ENCODE assay signal across 17 mouse cellular contexts in genomic region chr11:87263946-87264345, GRCm38 (mm10).
DNase-seq lines count a peak whose midpoint lies in the region; ATAC-seq lines count a peak whose summit lies in the region.
"Had no signal": no experiment of that assay in that cellular context is flagged by ENCODE, and none has a peak within 500 bp of the region (broad histone marks: within the 10 kb centered on the region; RNA-seq: fewer than 3 reads in every experiment).

No protein-coding gene starts in this region.

- H3K27ac ChIP-seq in limb, embryonic 11.5 days (replicated peaks; ENCODE audit: low read depth, low read length): no peak overlapping the region
- H3K27ac ChIP-seq in limb, embryonic 10.5 days: no peak overlapping the region
- no peak overlapping the region for H3K27ac ChIP-seq in hindbrain, embryonic 14.5 days
- no peak overlapping the region for H3K27ac ChIP-seq in neural tube, embryonic 14.5 days (ENCODE audit: low read depth, low read length)
- H3K27ac ChIP-seq in heart, embryonic 10.5 days: no peak overlapping the region
- H3K27ac ChIP-seq: embryonic facial prominence, embryonic 12.5 days; forebrain, embryonic 15.5 days; heart, embryonic 13.5 days; liver, embryonic 13.5 days had no signal

- WGBS in limb, embryonic 11.5 days: 17% methylated on average over 7 of the region's 7 CpGs
- WGBS in limb, embryonic 10.5 days: 21% methylated on average over 7 of the region's 7 CpGs
- WGBS in hindbrain, embryonic 14.5 days: 22% methylated on average over 7 of the region's 7 CpGs
- WGBS in neural tube, embryonic 14.5 days: 20% methylated on average over 7 of the region's 7 CpGs
- 28% methylated on average over 7 of the region's 7 CpGs for WGBS in heart, embryonic 10.5 days

- DNase-seq in limb, embryonic 11.5 days (ENCODE audit: low spot score): peak; percentile 30
- no peak for DNase-seq in limb, embryonic 10.5 days (ENCODE audit: low spot score)
- DNase-seq in embryo, embryonic 9.5 days (ENCODE audit: extremely low spot score): peak; percentile 20
- no peak for DNase-seq in hindbrain, embryonic 14.5 days (ENCODE audit: low spot score)
- DNase-seq in frontal cortex, postnatal 25 days (ENCODE audit: low spot score in 2 of 2): no peak
- DNase-seq in cerebellum, adult 8-10 months: no peak
- DNase-seq in heart, embryonic 10.5 days (ENCODE audit: low spot score): no peak
- DNase-seq: cerebellum, adult 11 months; kidney, adult 9 months; liver, embryonic 13.5 days; lung, postnatal 10 days; thymus, postnatal 4 days had no signal

- no peaks in the 10 kb centered on the region for H3K9me3 ChIP-seq in limb, embryonic 11.5 days (ENCODE audit: control insufficient read depth, low read length)
- no peaks in the 10 kb centered on the region for H3K9me3 ChIP-seq in limb, embryonic 10.5 days (replicated peaks)
- H3K9me3 ChIP-seq in hindbrain, embryonic 14.5 days (ENCODE audit: control insufficient read depth, low read length): no peaks in the 10 kb centered on the region
- no peaks in the 10 kb centered on the region for H3K9me3 ChIP-seq in neural tube, embryonic 14.5 days (ENCODE audit: control insufficient read depth, low read length)
- no peaks in the 10 kb centered on the region for H3K9me3 ChIP-seq in heart, embryonic 10.5 days
- H3K9me3 ChIP-seq: embryonic facial prominence, embryonic 12.5 days; forebrain, embryonic 15.5 days; heart, embryonic 13.5 days; liver, embryonic 13.5 days had no signal

- H3K36me3 ChIP-seq in limb, embryonic 11.5 days (ENCODE audit: control insufficient read depth, insufficient read depth, low read length): no peaks in the 10 kb centered on the region
- no peaks in the 10 kb centered on the region for H3K36me3 ChIP-seq in limb, embryonic 10.5 days
- no peaks in the 10 kb centered on the region for H3K36me3 ChIP-seq in hindbrain, embryonic 14.5 days (replicated peaks; ENCODE audit: control insufficient read depth, insufficient read depth)
- no peaks in the 10 kb centered on the region for H3K36me3 ChIP-seq in neural tube, embryonic 14.5 days (ENCODE audit: control insufficient read depth, insufficient read depth, low read length)
- no peaks in the 10 kb centered on the region for H3K36me3 ChIP-seq in heart, embryonic 10.5 days
- H3K36me3 ChIP-seq: embryonic facial prominence, embryonic 12.5 days; forebrain, embryonic 15.5 days; heart, embryonic 13.5 days; liver, embryonic 13.5 days had no signal

- no peak overlapping the region for H3K4me3 ChIP-seq in limb, embryonic 11.5 days (ENCODE audit: low read depth, low read length)
- no peak overlapping the region for H3K4me3 ChIP-seq in limb, embryonic 10.5 days
- H3K4me3 ChIP-seq in hindbrain, embryonic 14.5 days (replicated peaks; ENCODE audit: low read length): no peak overlapping the region
- H3K4me3 ChIP-seq in neural tube, embryonic 14.5 days (ENCODE audit: low read depth, low read length): no peak overlapping the region
- H3K4me3 ChIP-seq in heart, embryonic 10.5 days: no peak overlapping the region
- H3K4me3 ChIP-seq: embryonic facial prominence, embryonic 12.5 days; forebrain, embryonic 15.5 days; heart, embryonic 13.5 days; liver, embryonic 13.5 days had no signal

- H3K4me2 ChIP-seq in limb, embryonic 11.5 days (ENCODE audit: low read depth, severe bottlenecking): no peak overlapping the region
- no peak overlapping the region for H3K4me2 ChIP-seq in hindbrain, embryonic 14.5 days (replicated peaks)
- H3K4me2 ChIP-seq in neural tube, embryonic 14.5 days (ENCODE audit: low read depth, low read length): peak overlapping the region; percentile 8; the same call in 1 of the 2 replicates
- H3K4me2 ChIP-seq: embryonic facial prominence, embryonic 12.5 days; forebrain, embryonic 15.5 days; liver, embryonic 13.5 days had no signal

- H3K4me1 ChIP-seq in limb, embryonic 11.5 days (ENCODE audit: control insufficient read depth, insufficient read depth, low read length): 0 out of 2 replicates have a peak, but pooled peaks cover 5% of the 10 kb centered on the region
- H3K4me1 ChIP-seq in limb, embryonic 10.5 days: peaks cover 10% of the 10 kb centered on the region
- peaks cover 10% of the 10 kb centered on the region for H3K4me1 ChIP-seq in hindbrain, embryonic 14.5 days (replicated peaks; ENCODE audit: control insufficient read depth, insufficient read depth, low read length)
- peaks cover 8% of the 10 kb centered on the region; the same call in 1 of the 2 replicates for H3K4me1 ChIP-seq in neural tube, embryonic 14.5 days (ENCODE audit: control insufficient read depth, insufficient read depth, low read length)
- peaks cover 21% of the 10 kb centered on the region for H3K4me1 ChIP-seq in heart, embryonic 10.5 days

- H3K9ac ChIP-seq in limb, embryonic 11.5 days (ENCODE audit: low read length): no peak overlapping the region
- H3K9ac ChIP-seq in hindbrain, embryonic 14.5 days: 0 out of 2 replicates have a peak overlapping the region, but pooled peaks have one; percentile 19
- H3K9ac ChIP-seq in neural tube, embryonic 14.5 days (replicated peaks; ENCODE audit: low read depth, low read length): no peak overlapping the region
- H3K9ac ChIP-seq: embryonic facial prominence, embryonic 12.5 days; forebrain, embryonic 15.5 days; heart, embryonic 13.5 days; liver, embryonic 13.5 days had no signal

- ATAC-seq in limb, embryonic 11.5 days (ENCODE audit: insufficient number of reproducible peaks, low FRiP score, low TSS enrichment, low read depth): no peak
- ATAC-seq in hindbrain, embryonic 14.5 days (ENCODE audit: low FRiP score): no peak
- no peak for ATAC-seq in neural tube, embryonic 14.5 days (ENCODE audit: low read depth)
- ATAC-seq: CD4-positive, CD25-positive, alpha-beta regulatory T cell, adult 4 months; forebrain, embryonic 15.5 days had no signal

- H3K27me3 ChIP-seq in limb, embryonic 11.5 days (ENCODE audit: control insufficient read depth, insufficient read depth, low read length): no peaks in the 10 kb centered on the region
- no peaks in the 10 kb centered on the region for H3K27me3 ChIP-seq in limb, embryonic 10.5 days (ENCODE audit: low read depth, poor library complexity, severe bottlenecking)
- no peaks in the 10 kb centered on the region for H3K27me3 ChIP-seq in hindbrain, embryonic 14.5 days (ENCODE audit: control insufficient read depth, insufficient read depth, low read length)
- H3K27me3 ChIP-seq in neural tube, embryonic 14.5 days (ENCODE audit: control insufficient read depth, insufficient read depth, low read length): no peaks in the 10 kb centered on the region
- H3K27me3 ChIP-seq in heart, embryonic 10.5 days (ENCODE audit: insufficient read depth, poor library complexity, severe bottlenecking): no peaks in the 10 kb centered on the region
- H3K27me3 ChIP-seq: forebrain, embryonic 15.5 days; heart, embryonic 13.5 days; liver, embryonic 13.5 days had no signal

Comparison
In these comparisons a context has a peak if more than half of its experiments do, and no peak if none do; other contexts are left out.
1. DNase-seq: peak in limb, embryonic 11.5 days (single experiment) and embryo, embryonic 9.5 days (single experiment); none in limb, embryonic 10.5 days (single experiment), hindbrain, embryonic 14.5 days (single experiment), frontal cortex, postnatal 25 days (0 of 2), cerebellum, adult 8-10 months (single experiment) and heart, embryonic 10.5 days (single experiment).